Mouse (Mus musculus) kidney, postnatal 10 days (tissue): ENCODE measurements around the gene Gkn2.
A peak's percentile ranks its signal among the peaks of the same experiment; 100 is the strongest.

ENCODE experiments used
- DNase-seq: peaks from one replicate; pipeline ENCODE4 v3.0.0; 2021; ENCODE audit warnings: mixed read lengths

Gene Gkn2

GRCm38 (mm10) chr6:87401456-87401855 is 28.3 kb downstream of the Gkn2 start:
- DNase-seq = no peak

GRCm38 (mm10) chr6:87412011-87412410 is 38.9 kb downstream of the Gkn2 start:
- DNase-seq = no peak

- DNase-seq = no peak
Observed at GRCm38 (mm10) chr6:87422304-87422703, 49.1 kb downstream of the Gkn2 start.

GRCm38 (mm10) chr6:87424037-87424816 is 51.1 kb downstream of the Gkn2 start:
- DNase-seq = peak; percentile 74

- DNase-seq = no peak
Observed at GRCm38 (mm10) chr6:87426954-87427353, 53.8 kb downstream of the Gkn2 start.

- no peak for DNase-seq
Observed at GRCm38 (mm10) chr6:87427616-87428015, 54.5 kb downstream of the Gkn2 start.

GRCm38 (mm10) chr6:87428487-87429044 is 55.4 kb downstream of the Gkn2 start, which contains the start of gene Bmp10:
Gene Bmp10, plus strand, starts transcription at chr6:87428994.
- DNase-seq = no peak
